Mouse (Mus musculus) forebrain, embryonic 10.5 days (tissue): ENCODE measurements around the gene Vcp. TPM values are rescaled to one million over a fixed set of nuclear protein-coding genes. Genes with fewer than 3 reads are reported as not detected.

Experiments used
- DNase-seq: peaks from one replicate; pipeline ENCODE4 v3.0.0-alpha.2; 2017; ENCODE audit warnings: low spot score; ENCODE audit errors: extremely low spot score
- H3K27ac ChIP-seq: fragments of 300-500 bp; sonication (generic); 2 replicates; pipeline ENCODE4 v1.5.1; 2016; ENCODE audit warnings: mild to moderate bottlenecking
- H3K27me3 ChIP-seq: fragments of 300-500 bp; sonication (generic); 2 replicates; pipeline ENCODE4 v1.6.1; 2016; ENCODE audit warnings: mild to moderate bottlenecking; ENCODE audit not compliant: poor library complexity, severe bottlenecking
- H3K36me3 ChIP-seq: fragments of 300-500 bp; sonication (generic); replicated peaks from 2 replicates; pipeline ENCODE4 v1.6.1; 2016; ENCODE audit warnings: mild to moderate bottlenecking, moderate library complexity
- H3K4me1 ChIP-seq: fragments of 300-500 bp; sonication (generic); 2 replicates; pipeline ENCODE4 v1.6.1; 2016
- H3K4me3 ChIP-seq: fragments of 300-500 bp; sonication (generic); 2 replicates; pipeline ENCODE4 v1.5.1; 2016; ENCODE audit warnings: mild to moderate bottlenecking, moderate library complexity
- H3K9me3 ChIP-seq: fragments of 300-500 bp; sonication (generic); 2 replicates; pipeline ENCODE4 v1.6.1; 2016; ENCODE audit warnings: mild to moderate bottlenecking, moderate library complexity
- WGBS: fragments of 180-500 bp; shearing (Covaris S2); methylation state at CpG from one replicate; pipeline ENCODE4 v1.1.7; 2016; 5-methylcytosine and 5-hydroxymethylcytosine counted together
- polyA plus RNA-seq: library from polyadenylated mRNA; unstranded; fragments of >200 nt; fragmentation: Nextera tagmentation; extraction: Ambion mirVana; gene quantifications from 2 replicates; pipeline ENCODE4 v1.2.1, GENCODE M21; 2016

Vcp gene
- polyA plus RNA-seq, 1 experiment from 2014 or later = 655 TPM

DNA sequence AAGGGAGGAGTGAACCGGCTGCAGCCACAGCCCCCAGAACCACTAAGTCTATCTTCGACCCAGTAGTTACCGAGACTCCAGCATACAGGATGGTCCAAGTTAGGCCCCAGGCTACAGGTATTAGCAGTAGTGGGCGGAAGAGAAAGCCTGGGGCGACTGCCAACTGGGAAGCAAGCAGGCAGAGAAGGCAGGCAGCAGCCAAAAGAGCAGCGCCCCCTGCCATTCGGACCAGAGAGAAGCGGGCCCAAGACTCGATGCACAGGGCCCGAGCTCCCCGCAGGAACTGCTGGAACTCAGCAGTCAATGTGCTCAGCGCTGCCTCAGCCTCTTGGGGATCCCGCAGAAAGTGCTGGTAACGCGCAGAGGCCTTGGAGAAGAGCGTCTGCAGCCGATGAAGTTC lies 21.0 kb upstream of the Vcp start:
- Histone ChIP-seq H3K4me1 (peaks cover 11% of the 10 kb centered on the region), H3K27me3 (no peaks in the 10 kb centered on the region), H3K27ac (no peak overlapping the region), H3K36me3 (peaks cover 78% of the 10 kb centered on the region), H3K9me3 (no peaks in the 10 kb centered on the region), H3K4me3 (no peak overlapping the region)
- no peak for DNase-seq
- WGBS = 70% methylated on average over 17 of the region's 17 CpGs

DNA sequence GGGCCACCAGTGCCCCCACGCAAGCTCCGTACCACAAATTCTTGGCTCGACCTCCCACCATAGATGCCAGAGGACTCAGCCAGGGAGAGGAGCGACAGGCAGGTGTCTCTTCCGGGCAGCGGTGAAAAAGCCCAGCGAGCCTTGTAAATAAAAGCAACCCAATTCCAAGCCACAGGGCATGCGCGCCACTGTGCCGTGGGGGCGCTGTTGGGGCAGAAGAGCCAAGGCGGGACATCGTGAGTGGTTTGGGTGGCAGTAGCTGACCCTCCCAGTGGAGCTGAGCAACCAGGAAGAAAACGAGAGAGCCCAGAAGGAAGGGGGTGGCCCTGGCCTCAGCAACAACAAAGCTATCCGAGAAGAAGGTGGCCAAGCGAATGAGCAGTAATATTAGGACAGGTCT lies 20.6 kb upstream of the Vcp start:
- Histone ChIP-seq H3K4me1 (peaks cover 11% of the 10 kb centered on the region), H3K27ac (no peak overlapping the region), H3K36me3 (peaks cover 78% of the 10 kb centered on the region), H3K27me3 (no peaks in the 10 kb centered on the region), H3K9me3 (no peaks in the 10 kb centered on the region), H3K4me3 (no peak overlapping the region)
- WGBS = 86% methylated on average over 16 of the region's 16 CpGs
- DNase-seq = no peak

GRCm38 (mm10) chr4:43019641-43020465 lies 19.5 kb upstream of the Vcp start:
- no peak for DNase-seq
- Histone ChIP-seq H3K36me3 (peaks cover 78% of the 10 kb centered on the region), H3K27me3 (no peaks in the 10 kb centered on the region), H3K27ac (no peak overlapping the region), H3K4me3 (no peak overlapping the region), H3K4me1 (peaks cover 6% of the 10 kb centered on the region), H3K9me3 (no peaks in the 10 kb centered on the region)
- 95% methylated on average over 23 of the region's 23 CpGs for WGBS

GRCm38 (mm10) chr4:43019176-43019575 lies 18.9 kb upstream of the Vcp start:
- Histone ChIP-seq H3K27ac (no peak overlapping the region), H3K27me3 (no peaks in the 10 kb centered on the region), H3K9me3 (no peaks in the 10 kb centered on the region), H3K4me3 (no peak overlapping the region), H3K4me1 (no peaks in the 10 kb centered on the region; the same call in 1 of the 2 replicates), H3K36me3 (peaks cover 77% of the 10 kb centered on the region)
- WGBS = 94% methylated on average over 10 of the region's 10 CpGs
- no peak for DNase-seq

DNA sequence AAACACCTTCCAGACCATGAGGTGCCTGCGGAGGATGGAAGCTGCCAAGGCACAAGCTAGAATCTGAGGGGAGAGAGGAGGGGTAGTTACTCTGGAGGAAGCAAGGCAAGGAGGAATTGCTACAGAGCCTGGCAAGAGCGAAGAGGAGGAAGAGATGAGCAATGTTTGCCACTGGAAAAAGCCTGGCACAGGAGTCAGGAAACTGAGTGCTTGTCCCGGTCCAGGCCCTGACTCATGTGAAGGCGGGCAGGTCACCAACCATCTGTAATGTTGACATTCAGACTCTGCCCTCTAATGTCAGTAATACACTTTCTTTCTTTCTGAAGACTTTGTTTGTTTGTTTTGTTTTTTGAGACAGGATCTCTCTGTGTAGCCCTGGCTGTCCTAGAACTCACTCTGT lies 17.8 kb upstream of the Vcp start:
- Histone ChIP-seq H3K36me3 (peaks cover 66% of the 10 kb centered on the region), H3K4me3 (no peak overlapping the region), H3K27ac (no peak overlapping the region), H3K4me1 (peaks cover 7% of the 10 kb centered on the region), H3K9me3 (no peaks in the 10 kb centered on the region), H3K27me3 (no peaks in the 10 kb centered on the region)
- 97% methylated on average over 4 of the region's 4 CpGs for WGBS
- no peak for DNase-seq

GRCm38 (mm10) chr4:43012091-43012490 lies 11.8 kb upstream of the Vcp start:
- DNase-seq = no peak
- peaks cover 10% of the 10 kb centered on the region for H3K36me3 ChIP-seq
- H3K9me3 ChIP-seq = no peaks in the 10 kb centered on the region
- H3K27me3 ChIP-seq = no peaks in the 10 kb centered on the region
- no peak overlapping the region for H3K4me3 ChIP-seq
- no peak overlapping the region for H3K27ac ChIP-seq
- peaks cover 30% of the 10 kb centered on the region for H3K4me1 ChIP-seq
- WGBS = 94% methylated on average over 1 of the region's 1 CpGs

- Histone ChIP-seq H3K36me3 (peaks cover 17% of the 10 kb centered on the region), H3K27me3 (no peaks in the 10 kb centered on the region), H3K9me3 (no peaks in the 10 kb centered on the region), H3K4me3 (peak within 1 kb of the TSS; percentile 75), H3K27ac (peak within 1 kb of the TSS; percentile 93), H3K4me1 (peaks cover 30% of the 10 kb centered on the region)
- DNase-seq = peak; percentile 85
- WGBS = under 1% methylated on average over 37 of the region's 37 CpGs
Measured at GRCm38 (mm10) chr4:43010161-43011038, 10.1 kb upstream of the Vcp start, which contains the start of gene Fancg. TSS of gene Fancg (minus strand) at chr4:43010506.

GRCm38 (mm10) chr4:43005765-43006164 lies 5.5 kb upstream of the Vcp start:
- 62% methylated on average over 2 of the region's 2 CpGs for WGBS
- Histone ChIP-seq H3K27ac (no peak overlapping the region), H3K4me3 (no peak overlapping the region), H3K9me3 (no peaks in the 10 kb centered on the region), H3K36me3 (peaks cover 33% of the 10 kb centered on the region), H3K4me1 (peaks cover 22% of the 10 kb centered on the region), H3K27me3 (no peaks in the 10 kb centered on the region)
- DNase-seq = no peak

DNA sequence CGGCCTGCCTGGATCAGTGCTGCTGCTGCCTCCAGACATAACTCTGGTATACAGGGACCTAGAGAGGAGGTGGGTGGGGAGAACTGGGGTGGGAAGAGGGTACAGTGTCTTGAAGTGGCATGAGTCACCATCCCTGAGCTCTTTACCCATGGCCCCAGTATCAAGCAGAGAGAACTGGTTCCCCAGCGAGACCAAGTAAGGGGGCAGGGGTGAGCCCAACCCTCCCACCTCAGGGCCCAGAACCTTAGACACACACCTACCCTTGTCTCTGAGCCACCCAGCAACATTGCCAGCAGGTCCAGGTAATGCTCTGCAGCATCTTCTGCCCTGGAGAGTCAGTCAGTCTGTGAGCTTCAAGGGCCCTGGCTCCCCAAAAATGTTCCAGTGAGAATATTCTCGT lies 4.6 kb upstream of the Vcp start:
- peaks cover 22% of the 10 kb centered on the region for H3K4me1 ChIP-seq
- peaks cover 33% of the 10 kb centered on the region for H3K36me3 ChIP-seq
- no peaks in the 10 kb centered on the region for H3K9me3 ChIP-seq
- H3K4me3 ChIP-seq = no peak overlapping the region
- no peak overlapping the region for H3K27ac ChIP-seq
- H3K27me3 ChIP-seq = no peaks in the 10 kb centered on the region
- 92% methylated on average over 3 of the region's 3 CpGs for WGBS
- no peak for DNase-seq

GRCm38 (mm10) chr4:43002756-43003439 lies 2.6 kb upstream of the Vcp start:
- Histone ChIP-seq H3K27me3 (no peaks in the 10 kb centered on the region), H3K27ac (no peak overlapping the region), H3K4me3 (no peak overlapping the region), H3K9me3 (no peaks in the 10 kb centered on the region), H3K36me3 (peaks cover 38% of the 10 kb centered on the region), H3K4me1 (peaks cover 20% of the 10 kb centered on the region)
- 84% methylated on average over 12 of the region's 12 CpGs for WGBS
- DNase-seq = no peak

DNA sequence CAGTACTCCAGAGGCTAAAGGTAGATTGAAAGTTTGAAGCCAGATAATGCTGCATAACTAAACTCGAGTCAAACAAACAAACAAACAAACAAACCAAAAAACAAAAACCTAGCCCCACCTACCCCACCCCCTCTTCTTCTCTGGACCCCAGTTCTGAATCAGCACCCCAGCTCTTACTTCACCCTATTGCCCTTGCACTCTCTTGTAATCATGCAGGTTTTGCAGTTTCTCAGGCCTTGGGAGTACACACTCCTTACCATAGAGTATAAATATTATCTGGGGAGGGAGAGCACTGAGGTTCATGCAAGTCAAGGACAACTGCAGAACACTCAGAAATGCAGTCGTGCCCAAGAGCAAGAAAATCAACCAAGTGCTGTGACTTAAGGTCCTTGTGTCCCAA lies 965 bp upstream of the Vcp start:
- 86% methylated on average over 2 of the region's 2 CpGs for WGBS
- DNase-seq = no peak
- H3K27ac ChIP-seq = peak overlapping the region; percentile 99
- peaks cover 42% of the 10 kb centered on the region for H3K36me3 ChIP-seq
- no peak overlapping the region for H3K4me3 ChIP-seq
- H3K27me3 ChIP-seq = no peaks in the 10 kb centered on the region
- H3K9me3 ChIP-seq = no peaks in the 10 kb centered on the region
- H3K4me1 ChIP-seq = peaks cover 30% of the 10 kb centered on the region

DNA sequence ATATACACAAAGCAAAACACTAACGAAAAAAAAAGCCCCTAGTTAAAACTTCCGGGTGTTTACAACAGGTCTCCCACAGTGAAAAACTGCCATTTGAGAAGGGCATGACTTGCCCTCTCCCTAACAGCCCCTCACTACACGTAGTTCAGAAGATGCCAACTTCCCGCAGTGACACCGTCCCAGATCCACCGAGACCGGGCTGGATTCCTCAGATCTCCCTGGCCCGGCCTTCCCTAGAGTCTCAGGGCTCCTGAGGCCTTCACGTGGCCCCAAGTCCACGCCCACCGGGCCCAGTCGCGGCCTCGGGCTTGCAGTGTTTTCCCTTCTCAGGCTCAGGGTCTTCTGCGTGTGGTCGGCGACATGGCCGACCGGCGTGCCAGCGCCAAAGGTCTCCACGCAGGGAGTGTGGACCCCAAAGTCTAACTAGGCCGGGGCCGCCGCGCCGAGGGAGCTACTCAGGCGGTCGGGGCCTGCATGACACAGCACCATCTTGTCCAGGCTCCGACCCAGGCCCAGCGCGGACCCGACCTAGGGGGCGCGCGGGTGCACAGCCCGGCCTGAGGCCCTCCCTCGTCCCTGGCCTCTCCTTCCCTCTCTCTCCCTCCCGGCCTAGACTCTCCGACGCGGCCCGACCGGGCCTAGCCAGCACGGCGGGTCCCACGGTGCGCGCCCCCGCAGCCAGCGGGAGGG lies 711 bp downstream of the Vcp start:
- no peaks in the 10 kb centered on the region for H3K9me3 ChIP-seq
- H3K4me1 ChIP-seq = peaks cover 30% of the 10 kb centered on the region
- under 1% methylated on average over 51 of the region's 51 CpGs for WGBS
- H3K4me3 ChIP-seq = peak overlapping the region; percentile 95
- no peaks in the 10 kb centered on the region for H3K27me3 ChIP-seq
- peak overlapping the region; percentile 99 for H3K27ac ChIP-seq
- DNase-seq = peak; percentile 83
- peaks cover 47% of the 10 kb centered on the region for H3K36me3 ChIP-seq
